Mouse (Mus musculus): Measurements from ENCODE around the gene Hemk1.

- TF ChIP-seq CTCF (IDR thresholded peaks at IDR 0.05; ENCODE audit: extremely low read depth, insufficient read length, insufficient replicate concordance, low read depth, low read length) (no peak), POLR2A (IDR thresholded peaks at IDR 0.05; ENCODE audit: low read depth, low read length) (no peak)
Observed at GRCm38 (mm10) chr9:107278126-107278525, 60.0 kb downstream of the Hemk1 start.
